Mouse (Mus musculus) bone marrow macrophage, adult 2 months (primary cell): ENCODE measurements around the gene Nfib.

Experiments
- CTCF ChIP-seq: IDR thresholded peaks from 2 replicates; pipeline ENCODE4 v1.5.1; 2012; ENCODE audit warnings: low read depth, mild to moderate bottlenecking, low read length, moderate library complexity
- POLR2A ChIP-seq: IDR thresholded peaks from 2 replicates; pipeline ENCODE4 v1.6.1; 2012; ENCODE audit warnings: mild to moderate bottlenecking, low read depth, low read length, borderline replicate concordance

GRCm38 (mm10) chr4:82499238-82499637 lies 206.3 kb downstream of the Nfib start:
- TF ChIP-seq POLR2A (no peak), CTCF (no peak)
